Mouse (Mus musculus): Measurements from ENCODE around the gene Mypn. TPM values are rescaled to one million over a fixed set of nuclear protein-coding genes. Genes with fewer than 3 reads are reported as not detected.
A peak's percentile ranks its signal among the peaks of the same experiment; 100 is the strongest.

The Mypn gene
- total RNA-seq, 2 experiments from 2014 or later, result 240 to 247 TPM

DNA sequence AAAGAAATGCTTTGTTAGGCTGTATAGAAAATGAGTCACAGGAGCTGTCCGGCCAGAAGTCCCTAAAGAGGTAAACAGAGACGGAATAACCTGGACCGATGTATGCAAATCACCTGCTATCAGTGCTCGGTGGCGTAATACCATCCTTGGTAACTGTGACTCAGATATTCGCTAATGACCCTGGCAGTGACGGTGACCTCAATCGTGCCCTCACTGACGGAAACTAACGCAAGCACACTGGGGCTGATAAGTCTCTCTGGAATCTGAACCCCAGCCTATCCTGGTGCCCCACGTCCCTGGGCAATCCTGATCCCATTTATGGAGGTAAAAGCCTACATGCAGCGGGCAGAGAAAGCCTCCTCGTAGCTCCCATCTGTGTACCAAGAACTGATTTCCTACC lies 45.6 kb downstream of the Mypn start:
- no peak for DNase-seq
- intact Hi-C loops (cut with DNase I; ENCODE audit: low total_unique reads), result loop anchor here (10.0 kb wide), 1 partner anchor 217 kb away; no protein-coding TSS in a partner anchor

DNA sequence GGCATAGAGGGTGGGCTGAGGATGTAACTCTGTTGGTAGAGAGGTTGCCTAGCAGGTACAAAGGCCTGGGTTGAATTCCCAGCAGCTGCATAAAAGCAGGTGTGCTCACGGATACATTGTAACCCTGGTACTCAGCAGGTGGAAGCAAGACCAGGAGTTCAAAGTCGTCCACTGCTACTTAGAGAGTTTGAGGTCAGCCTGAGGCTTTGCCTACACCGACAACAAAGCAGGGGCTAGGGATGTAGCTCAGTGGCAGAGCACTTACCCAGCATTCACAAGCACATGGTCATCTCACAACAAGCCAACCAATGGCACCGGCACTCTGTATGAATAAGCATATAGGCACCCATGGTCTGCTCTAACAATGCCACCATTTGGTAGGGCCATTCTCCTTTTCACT lies 46.3 kb downstream of the Mypn start:
- intact Hi-C loops (cut with DNase I; ENCODE audit: low total_unique reads), result loop anchor here (10.0 kb wide), 1 partner anchor 217 kb away; no protein-coding TSS in a partner anchor

DNA sequence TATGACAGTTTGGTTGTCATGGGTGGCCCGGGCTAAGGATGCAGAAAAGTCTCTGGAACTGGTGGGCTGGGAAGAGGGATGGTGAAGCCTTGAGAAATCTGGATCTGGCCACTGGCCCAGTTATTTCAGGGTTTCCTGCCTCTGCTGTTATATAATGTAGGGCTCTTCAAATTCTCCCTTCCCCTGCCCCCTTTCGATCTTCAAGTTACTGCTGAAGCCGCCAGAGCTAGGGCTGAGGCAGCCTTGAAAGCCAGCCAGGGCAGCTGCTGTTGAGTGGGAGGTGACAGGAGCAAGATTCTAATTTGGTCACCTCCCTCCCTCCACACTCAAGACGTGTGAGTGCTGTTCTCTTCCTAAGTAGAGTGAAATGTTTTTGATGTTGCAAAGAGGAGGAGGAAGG lies 46.8 kb downstream of the Mypn start:
- intact Hi-C loops (cut with DNase I; ENCODE audit: low total_unique reads), result loop anchor here (10.0 kb wide), 1 partner anchor 218 kb away; no protein-coding TSS in a partner anchor
- DNase-seq, result peak; percentile 79

More for the DNA sequence above, 46.3 kb downstream of the Mypn start:
- DNase-seq, result no peak

DNA sequence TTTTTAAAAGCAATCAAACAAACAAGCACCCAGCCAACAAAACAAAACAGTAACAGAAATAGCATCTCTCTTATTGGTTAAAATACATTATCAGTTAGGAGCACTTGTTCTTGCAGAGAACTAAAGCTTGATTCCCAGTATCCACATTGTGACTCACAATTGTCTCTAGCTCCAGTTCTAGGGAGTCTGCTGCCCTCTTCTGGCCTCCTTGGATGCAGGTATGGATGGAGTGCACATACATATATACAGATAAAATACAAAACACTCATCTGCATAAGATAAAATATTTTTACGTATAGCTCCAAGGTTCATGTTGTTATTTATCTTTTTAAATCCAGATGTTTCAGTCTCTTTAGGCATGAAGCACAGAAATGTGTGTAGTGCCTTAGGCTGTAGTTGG lies 47.4 kb downstream of the Mypn start:
- DNase-seq, result no peak
- intact Hi-C loops (cut with DNase I; ENCODE audit: low total_unique reads), result loop anchor here (10.0 kb wide), 1 partner anchor 218 kb away; no protein-coding TSS in a partner anchor

GRCm38 (mm10) chr10:63155668-63156350 lies 47.9 kb downstream of the Mypn start:
- intact Hi-C loops (cut with DNase I; ENCODE audit: low total_unique reads), result loop anchor here (10.0 kb wide), 1 partner anchor 219 kb away; no protein-coding TSS in a partner anchor
- DNase-seq, result no peak

DNA sequence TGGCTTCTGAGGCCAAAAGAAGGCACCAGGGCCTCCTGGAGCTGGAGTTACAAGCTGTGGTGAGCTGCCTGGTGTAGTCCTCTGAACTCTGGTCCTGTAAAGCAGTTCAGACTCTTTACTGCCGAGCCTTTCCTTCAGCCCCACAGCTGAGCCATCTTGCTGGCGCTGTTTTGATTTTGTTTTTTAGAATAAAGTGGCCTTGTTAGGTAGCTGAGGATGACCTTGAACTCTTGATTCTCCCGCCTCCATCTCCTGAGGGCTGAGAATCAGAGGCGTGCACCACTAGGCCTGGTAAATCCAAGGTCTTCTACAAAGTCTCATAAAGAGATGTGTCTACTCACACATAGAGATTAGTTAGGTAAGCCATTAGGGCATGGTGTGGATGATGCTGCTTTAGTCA lies 49.0 kb downstream of the Mypn start:
- DNase-seq, result no peak
- intact Hi-C loops (cut with DNase I; ENCODE audit: low total_unique reads), result loop anchor here (5.0 to 10.0 kb wide), 2 partner anchors 158 to 220 kb away; no protein-coding TSS in a partner anchor

DNA sequence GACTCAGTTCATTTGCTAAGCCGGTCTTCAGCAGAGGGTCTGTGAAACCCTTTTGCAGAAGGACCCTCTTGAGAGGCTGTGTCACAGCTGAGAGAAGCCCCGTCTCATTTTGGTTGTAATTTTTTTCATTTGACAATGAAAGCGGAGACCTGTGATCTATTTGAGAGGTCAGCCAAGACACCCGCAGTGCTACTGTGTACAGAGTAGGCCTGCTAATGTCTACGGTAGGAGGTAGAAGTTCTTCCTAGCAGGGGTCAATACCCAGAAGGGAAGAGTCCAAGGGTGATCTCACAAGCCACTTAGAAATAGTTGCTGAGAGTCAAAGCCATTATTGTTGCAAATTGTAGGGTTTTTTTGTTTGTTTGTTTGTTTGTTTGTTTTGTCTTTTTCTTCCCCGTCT lies 49.5 kb downstream of the Mypn start:
- intact Hi-C loops (cut with DNase I; ENCODE audit: low total_unique reads), result loop anchor here (5.0 to 10.0 kb wide), 2 partner anchors 158 to 221 kb away; no protein-coding TSS in a partner anchor

GRCm38 (mm10) chr10:63153563-63153962 lies 50.2 kb downstream of the Mypn start:
- peak; percentile 70 for DNase-seq
- intact Hi-C loops (cut with DNase I; ENCODE audit: low total_unique reads), result loop anchor here (5.0 to 10.0 kb wide), 2 partner anchors 159 to 221 kb away; no protein-coding TSS in a partner anchor

More for the DNA sequence above, 49.5 kb downstream of the Mypn start:
- no peak for DNase-seq

DNA sequence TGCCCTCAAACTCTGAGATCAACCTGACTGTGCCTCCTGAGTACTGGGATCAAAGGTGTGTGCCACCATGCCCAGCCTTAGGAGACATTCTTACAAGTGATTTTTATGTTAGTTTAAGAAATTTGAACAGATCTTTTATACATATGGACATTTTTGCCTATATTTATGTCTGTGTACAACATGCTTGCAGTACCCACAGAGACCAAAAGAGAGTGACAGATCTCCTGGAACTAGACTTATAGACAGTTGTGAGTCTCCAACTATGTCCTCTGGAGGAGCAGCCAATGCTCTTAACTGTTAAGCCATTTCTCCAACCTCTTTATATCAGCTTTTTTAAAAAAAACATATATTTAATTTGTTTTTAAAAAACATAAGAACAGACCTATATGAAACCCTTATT lies 51.4 kb downstream of the Mypn start:
- intact Hi-C loops (cut with DNase I; ENCODE audit: low total_unique reads), result loop anchor here (5.0 to 10.0 kb wide), 2 partner anchors 160 to 222 kb away; no protein-coding TSS in a partner anchor
- DNase-seq, result no peak

- intact Hi-C loops (cut with DNase I; ENCODE audit: low total_unique reads), result no loop called here
- DNase-seq, result no peak
These were observed 61.1 kb downstream of the Mypn start for GRCm38 (mm10) chr10:63142660-63143059.

DNA sequence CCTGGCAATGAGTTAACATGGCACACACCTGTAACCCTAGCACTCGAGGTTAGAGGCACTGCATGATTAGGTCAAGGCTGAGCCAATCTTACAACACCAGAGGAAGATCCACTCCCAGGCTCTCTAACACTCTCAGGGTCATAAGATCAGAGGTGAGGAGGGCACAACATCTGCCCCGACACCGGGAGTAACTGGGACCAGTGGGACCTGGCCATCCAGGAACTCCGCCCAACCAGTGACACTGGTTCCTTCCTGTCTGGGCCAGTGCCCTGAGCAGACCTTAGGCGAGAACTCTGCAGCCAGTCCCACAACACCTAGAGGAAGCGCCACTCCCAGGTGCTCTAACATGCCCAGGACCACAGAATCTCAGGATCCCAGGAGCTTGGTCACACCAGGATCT lies 67.3 kb downstream of the Mypn start:
- no peak for DNase-seq
- intact Hi-C loops (cut with DNase I; ENCODE audit: low total_unique reads), result no loop called here

DNA sequence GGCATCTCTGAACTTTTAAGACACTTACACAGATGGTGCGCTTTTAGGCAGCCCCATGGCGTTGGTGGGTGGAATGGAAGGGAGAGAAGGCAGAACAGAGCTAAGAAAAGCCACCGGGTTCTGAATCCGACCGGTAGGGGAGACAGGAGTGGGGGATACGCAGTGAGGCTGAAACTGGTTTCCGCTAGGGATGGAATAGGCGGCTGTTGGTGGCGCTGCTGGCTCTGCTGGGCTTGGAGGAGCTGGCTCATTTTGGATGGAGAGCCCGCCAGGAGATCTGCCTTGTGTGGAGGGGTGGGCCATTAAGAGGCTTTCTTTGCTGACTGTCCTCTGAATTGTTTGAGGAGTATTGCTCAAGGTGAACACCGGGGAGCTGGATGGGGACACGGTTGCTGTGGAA lies 68.1 kb downstream of the Mypn start:
- DNase-seq, result no peak
- intact Hi-C loops (cut with DNase I; ENCODE audit: low total_unique reads), result no loop called here

DNA sequence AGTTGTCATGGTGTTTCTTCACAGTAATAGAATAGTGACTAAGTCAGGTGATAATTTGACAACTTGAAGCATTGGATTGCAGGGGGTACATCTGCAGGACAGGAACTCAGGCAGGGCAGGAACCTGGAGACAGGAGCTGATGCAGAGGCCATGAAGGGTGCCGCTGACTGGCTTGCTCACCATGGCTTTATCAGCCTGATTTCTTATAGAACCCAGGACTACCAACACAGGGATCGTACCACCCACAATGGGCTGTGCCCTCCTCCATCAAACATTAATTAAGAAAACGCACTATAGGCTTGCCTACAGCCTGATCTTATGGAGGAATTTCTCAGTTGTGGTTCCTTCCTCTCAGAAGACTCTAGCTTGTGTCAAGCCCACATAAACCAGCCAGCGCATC lies 70.4 kb downstream of the Mypn start:
- intact Hi-C loops (cut with DNase I; ENCODE audit: low total_unique reads), result no loop called here
- no peak for DNase-seq

DNA sequence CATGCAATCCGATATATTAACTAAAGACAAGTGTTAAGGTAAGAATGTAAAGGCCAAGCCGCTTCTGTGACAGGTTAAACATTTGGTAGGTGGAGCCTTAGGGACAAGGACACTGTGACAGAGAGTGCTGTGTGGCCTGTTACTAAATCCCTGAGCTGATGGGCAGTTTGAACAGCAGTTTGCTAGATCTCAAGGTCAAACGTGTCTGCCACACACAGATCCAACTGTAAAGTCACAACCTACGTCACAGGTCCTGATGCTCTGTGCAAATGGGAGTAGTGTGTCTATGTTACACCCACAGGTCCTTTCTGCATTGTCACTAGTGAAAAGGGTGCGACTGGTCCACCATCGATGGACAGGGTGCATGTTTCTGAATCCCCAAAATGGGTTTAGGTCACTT lies 71.4 kb downstream of the Mypn start:
- intact Hi-C loops (cut with DNase I; ENCODE audit: low total_unique reads), result no loop called here

DNA sequence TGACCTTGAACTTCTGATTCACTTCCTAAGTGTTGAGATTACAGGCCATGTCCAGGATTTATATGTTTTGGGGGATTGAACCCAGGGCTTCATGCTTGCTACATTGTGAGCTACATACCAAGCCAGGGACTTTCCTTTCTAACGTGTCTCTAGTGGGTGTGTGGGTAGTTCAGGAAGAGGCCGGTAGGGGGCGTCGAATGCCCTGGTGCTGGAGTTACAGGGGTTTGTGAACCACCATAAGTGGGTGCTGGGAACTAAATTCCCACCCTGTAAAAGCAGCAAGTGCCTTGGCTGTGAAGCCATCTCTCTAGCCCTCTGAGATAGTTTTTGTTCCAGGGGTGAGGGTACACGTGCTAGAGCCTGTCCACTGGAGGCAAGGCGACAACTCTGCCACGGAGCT lies 73.3 kb downstream of the Mypn start:
- DNase-seq, result no peak
- intact Hi-C loops (cut with DNase I; ENCODE audit: low total_unique reads), result no loop called here

More for the DNA sequence above, 71.4 kb downstream of the Mypn start:
- DNase-seq, result no peak

- DNase-seq, result peak; percentile 44
- intact Hi-C loops (cut with DNase I; ENCODE audit: low total_unique reads), result no loop called here
These were observed 75.5 kb downstream of the Mypn start for GRCm38 (mm10) chr10:63128256-63128655.

GRCm38 (mm10) chr10:63127156-63127555 lies 76.6 kb downstream of the Mypn start:
- intact Hi-C loops (cut with DNase I; ENCODE audit: low total_unique reads), result no loop called here
- no peak for DNase-seq

GRCm38 (mm10) chr10:63126116-63126515 lies 77.6 kb downstream of the Mypn start:
- intact Hi-C loops (cut with DNase I; ENCODE audit: low total_unique reads), result no loop called here
- DNase-seq, result no peak

GRCm38 (mm10) chr10:63125343-63125742 lies 78.4 kb downstream of the Mypn start:
- DNase-seq, result no peak
- intact Hi-C loops (cut with DNase I; ENCODE audit: low total_unique reads), result no loop called here

DNA sequence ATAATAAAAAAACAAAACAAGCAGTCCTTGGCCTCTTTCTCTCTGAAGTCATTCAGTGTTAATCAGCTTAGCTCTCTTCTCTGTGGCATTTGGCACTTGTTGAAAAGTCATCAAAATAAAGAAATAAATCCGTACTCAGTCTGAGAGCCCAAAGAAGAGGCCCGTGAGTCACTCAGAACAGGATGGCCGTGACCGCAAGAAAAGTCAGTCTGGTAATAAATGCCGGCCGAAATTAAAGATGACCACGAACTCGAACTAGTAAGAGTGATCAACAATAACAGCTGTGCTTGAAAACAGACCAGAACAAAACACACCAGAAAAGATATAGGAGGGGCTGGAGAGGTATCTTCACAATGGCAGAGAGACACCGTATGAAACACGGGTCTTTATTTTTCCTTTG lies 79.7 kb downstream of the Mypn start:
- intact Hi-C loops (cut with DNase I; ENCODE audit: low total_unique reads), result no loop called here
- DNase-seq, result no peak

DNA sequence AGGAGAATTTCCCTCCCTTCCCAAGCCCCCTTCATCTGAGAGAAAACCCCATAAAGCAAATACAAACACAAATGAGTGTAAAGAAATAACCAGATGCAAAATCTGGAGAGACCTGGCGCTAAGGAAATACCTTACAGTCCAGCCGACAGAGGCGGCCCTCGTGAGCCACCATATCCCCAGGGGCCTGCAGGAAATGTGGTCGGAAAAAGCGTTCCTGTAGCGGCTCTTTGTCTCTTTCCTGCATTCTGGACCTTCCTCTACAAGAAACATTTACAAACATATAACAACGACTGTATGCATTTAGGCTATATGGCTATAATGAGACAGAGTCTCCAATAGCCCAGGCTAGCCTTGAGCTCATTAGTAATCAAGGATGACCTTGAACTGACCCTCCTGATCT lies 80.6 kb downstream of the Mypn start:
- intact Hi-C loops (cut with DNase I; ENCODE audit: low total_unique reads), result no loop called here
- DNase-seq, result no peak

Measured in gastrocnemius, postnatal 14 days (tissue).